Mouse (Mus musculus) limb, embryonic 15.5 days (tissue): ENCODE data around the gene Foxl2. TPM values are rescaled to one million over a fixed set of nuclear protein-coding genes. Genes with fewer than 3 reads are reported as not detected.

ENCODE experiments used
- ATAC-seq: fragments of 200-750 bp; cut with Nextera tagmentation; 2 replicates; pipeline ENCODE4 v1.8.0; 2017; ENCODE audit warnings: low read depth, moderate TSS enrichment; ENCODE audit not compliant: insufficient number of reproducible peaks, low FRiP score, low TSS enrichment
- H3K27ac ChIP-seq: fragments of 300-500 bp; sonication (generic); 2 replicates; pipeline ENCODE4 v1.5.1; 2015; ENCODE audit warnings: moderate library complexity, mild to moderate bottlenecking, inconsistent platforms
- H3K27me3 ChIP-seq: fragments of 300-500 bp; sonication (generic); 2 replicates; pipeline ENCODE4 v1.6.1; 2015; ENCODE audit warnings: inconsistent platforms
- H3K36me3 ChIP-seq: fragments of 300-500 bp; sonication (generic); 2 replicates; pipeline ENCODE4 v1.6.1; 2015; ENCODE audit warnings: inconsistent platforms
- H3K4me1 ChIP-seq: fragments of 300-500 bp; sonication (generic); 2 replicates; pipeline ENCODE4 v1.6.1; 2015; ENCODE audit warnings: inconsistent platforms
- H3K4me2 ChIP-seq: fragments of 300-500 bp; sonication (generic); 2 replicates; pipeline ENCODE4 v1.6.1; 2015; ENCODE audit warnings: mild to moderate bottlenecking, inconsistent platforms
- H3K4me3 ChIP-seq: fragments of 300-500 bp; sonication (generic); 2 replicates; pipeline ENCODE4 v1.5.1; 2015; ENCODE audit warnings: mild to moderate bottlenecking, inconsistent platforms
- H3K9ac ChIP-seq: fragments of 300-500 bp; sonication (generic); 2 replicates; pipeline ENCODE4 v1.6.1; 2015; ENCODE audit warnings: inconsistent platforms
- H3K9me3 ChIP-seq: fragments of 300-500 bp; sonication (generic); 2 replicates; pipeline ENCODE4 v1.6.1; 2016; ENCODE audit warnings: inconsistent platforms
- WGBS: fragments of 180-500 bp; shearing (Covaris S2); methylation state at CpG from one replicate; pipeline ENCODE4 v1.1.7; 2015; 5-methylcytosine and 5-hydroxymethylcytosine counted together
- polyA plus RNA-seq: library from polyadenylated mRNA; unstranded; fragments of >200 nt; fragmentation: Nextera tagmentation; extraction: Ambion mirVana; gene quantifications from 2 replicates; pipeline ENCODE4 v1.2.1, GENCODE M21; 2015

The Foxl2 gene
- polyA plus RNA-seq, 1 experiment from 2014 or later = 0.12 TPM

DNA sequence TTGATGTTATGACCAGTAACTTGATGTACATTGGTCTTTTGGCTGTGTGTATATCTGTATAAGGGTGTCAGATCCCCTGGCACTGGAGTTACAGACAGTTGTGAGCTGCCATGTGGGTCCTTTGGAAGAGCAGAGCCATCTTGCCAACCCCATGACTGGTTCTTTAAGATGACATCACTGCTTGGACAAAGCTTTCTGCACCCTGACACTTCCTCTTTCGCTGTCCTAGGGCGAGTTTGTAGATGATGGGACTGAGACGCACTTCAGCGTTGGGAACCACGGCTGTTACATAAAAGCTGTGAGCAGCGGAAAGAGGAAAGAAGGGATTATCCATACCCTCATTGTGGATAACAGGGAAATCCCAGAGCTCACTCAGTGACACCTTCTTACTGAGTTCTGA is 46.2 kb downstream of the Foxl2 start:
- no peak overlapping the region for H3K4me2 ChIP-seq
- H3K27ac ChIP-seq = no peak overlapping the region
- whole genome bisulfite sequencing = 89% methylated on average over 6 of the region's 6 CpGs
- no peaks in the 10 kb centered on the region for H3K9me3 ChIP-seq
- no peaks in the 10 kb centered on the region for H3K27me3 ChIP-seq
- no peaks in the 10 kb centered on the region for H3K4me1 ChIP-seq
- peaks cover 33% of the 10 kb centered on the region; the same call in 1 of the 2 replicates for H3K36me3 ChIP-seq
- no peak overlapping the region for H3K9ac ChIP-seq
- ATAC-seq = no peak
- H3K4me3 ChIP-seq = no peak overlapping the region

Other genes starting within 250 kb of the Foxl2 start
- gene Prr23a1, start 112.8 kb upstream of the Foxl2 start, polyA plus RNA-seq = not detected in 2 replicates
- not detected in 2 replicates for gene Prr23a2, start 98.8 kb upstream of the Foxl2 start, polyA plus RNA-seq
- gene Prr23a3, start 90.5 kb upstream of the Foxl2 start, polyA plus RNA-seq = not detected in 2 replicates
- not detected in 2 replicates for gene 7420426K07Rik, start 52.2 kb upstream of the Foxl2 start, polyA plus RNA-seq
- 33.0 and 34.0 TPM in 2 replicates for gene Faim, start 31.1 kb downstream of the Foxl2 start, polyA plus RNA-seq
- gene Gm1123, start 80.4 kb downstream of the Foxl2 start, polyA plus RNA-seq = not detected in 2 replicates
- 1.8 and 2.1 TPM in 2 replicates for gene Pik3cb, start 185.3 kb downstream of the Foxl2 start, polyA plus RNA-seq